Mouse (Mus musculus) adrenal gland, adult 2 months (tissue): Measurements from ENCODE around the gene Fxn. TPM values are rescaled to one million over a fixed set of nuclear protein-coding genes. Genes with fewer than 3 reads are reported as not detected.

Experiments
- DNase-seq: peaks from one replicate; pipeline ENCODE4 v3.0.0; 2021
- polyA plus RNA-seq: library from polyadenylated mRNA; depleted of rRNA; stranded (reverse); fragments of >200 nt; gene quantifications from 2 replicates; pipeline ENCODE4 v1.2.3, GENCODE M21; 2012
- total RNA-seq, 2 experiments: library from RNA; stranded (reverse); gene quantifications; 2 replicates each; pipeline ENCODE4 v1.2.3; 2021

The Fxn gene
- total and polyA plus RNA-seq, 3 experiments: 13.5 to 55.9 (median 15.0) TPM

- peak; percentile 76 for DNase-seq
These were observed 20.8 kb upstream of the Fxn start for GRCm38 (mm10) chr19:24300994-24301767.

- no peak for DNase-seq
These were observed 13.1 kb upstream of the Fxn start for GRCm38 (mm10) chr19:24293537-24293936.

- peak; percentile 79 for DNase-seq
These were observed 3.8 kb upstream of the Fxn start for GRCm38 (mm10) chr19:24284187-24284586.

- DNase-seq: no peak
These were observed 1.0 kb upstream of the Fxn start for GRCm38 (mm10) chr19:24281288-24281980.

GRCm38 (mm10) chr19:24279706-24280600 is 452 bp downstream of the Fxn start:
- peak; percentile 90 for DNase-seq

- no peak for DNase-seq
These were observed 1.5 kb downstream of the Fxn start for GRCm38 (mm10) chr19:24278859-24279258.

GRCm38 (mm10) chr19:24274281-24274680 is 6.1 kb downstream of the Fxn start:
- no peak for DNase-seq

- peak; percentile 84 for DNase-seq
These were observed 8.5 kb downstream of the Fxn start for GRCm38 (mm10) chr19:24271746-24272426.

- peak; percentile 72 for DNase-seq
These were observed 9.1 kb downstream of the Fxn start for GRCm38 (mm10) chr19:24271326-24271725.

GRCm38 (mm10) chr19:24268531-24268930 is 11.9 kb downstream of the Fxn start:
- no peak for DNase-seq

GRCm38 (mm10) chr19:24266046-24266830 is 14.2 kb downstream of the Fxn start:
- no peak for DNase-seq

GRCm38 (mm10) chr19:24264991-24265390 is 15.4 kb downstream of the Fxn start:
- DNase-seq: peak; percentile 74

- DNase-seq: no peak
These were observed 17.7 kb downstream of the Fxn start for GRCm38 (mm10) chr19:24262736-24263135.

GRCm38 (mm10) chr19:24259390-24260351 is 20.7 kb downstream of the Fxn start:
- DNase-seq: no peak

- DNase-seq: no peak
These were observed 22.0 kb downstream of the Fxn start for GRCm38 (mm10) chr19:24258368-24258767.

GRCm38 (mm10) chr19:24257962-24258361 is 22.4 kb downstream of the Fxn start:
- DNase-seq: no peak

- no peak for DNase-seq
These were observed 26.6 kb downstream of the Fxn start for GRCm38 (mm10) chr19:24253657-24254260.

- DNase-seq: peak; percentile 14
These were observed 28.5 kb downstream of the Fxn start for GRCm38 (mm10) chr19:24251869-24252268.

- no peak for DNase-seq
These were observed 37.1 kb downstream of the Fxn start for GRCm38 (mm10) chr19:24243340-24243739.
